17 mouse cellular contexts compared by ENCODE assay signal in the genomic region with DNA sequence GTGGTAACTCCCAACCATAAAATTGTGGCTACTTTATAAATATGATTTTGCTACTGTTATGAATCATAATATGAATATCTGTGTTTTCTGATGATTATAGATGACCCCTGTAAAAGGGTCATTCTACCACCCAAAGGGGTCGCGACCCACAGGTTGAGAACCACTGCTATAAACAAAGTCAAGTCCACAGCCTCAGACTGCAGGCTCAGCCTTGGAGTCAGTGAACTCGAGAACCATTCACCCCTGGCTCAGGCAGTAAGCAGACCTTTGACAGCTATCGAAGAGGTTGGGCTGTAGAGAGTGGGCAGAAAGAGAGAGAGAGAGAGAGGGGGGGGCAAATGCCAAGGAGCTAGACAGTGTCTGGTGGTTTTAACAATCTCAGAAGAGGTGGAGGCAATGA.
DNase-seq lines count a peak whose midpoint lies in the region.
"Had no signal": no experiment of that assay in that cellular context is flagged by ENCODE, and none has a peak within 500 bp of the region (broad histone marks: within the 10 kb centered on the region; RNA-seq: fewer than 3 reads in every experiment).

No protein-coding gene starts in this region.

- intact Hi-C loops in heart, postnatal 36 days (cut with DNase I) = no loop called here

- peak; percentile 31 for DNase-seq in heart, adult 11 months
- no peak for DNase-seq in heart, postnatal 36 days
- peak; percentile 56 for DNase-seq in kidney, adult 9 months
- DNase-seq in kidney, adult 11 months = no peak
- peak; percentile 14 to 31 for DNase-seq in kidney, postnatal 36 days
- no peak for DNase-seq in kidney, postnatal 14 days
- DNase-seq: adrenal gland, adult 2 months; adrenal gland, postnatal 10 days; adrenal gland, postnatal 25 days; B cell, adult 2 months; cerebellum, adult 11 months; cerebellum, adult 8-10 months; cerebellum, adult 9-11 months; cerebellum, postnatal 14 days; cerebellum, postnatal 36 days; embryo, embryonic 11 days; forebrain, postnatal 0 days had no signal

Comparison
In these comparisons a context has a peak if more than half of its experiments do, and no peak if none do; other contexts are left out.
1. DNase-seq: peak in heart, adult 11 months (single experiment), kidney, adult 9 months (single experiment) and kidney, postnatal 36 days (2 of 2); none in heart, postnatal 36 days (0 of 2), kidney, adult 11 months (single experiment) and kidney, postnatal 14 days (single experiment).